Mouse (Mus musculus) lung, embryonic 16.5 days (tissue): Measurements from ENCODE around the gene Polr1a. TPM values are rescaled to one million over a fixed set of nuclear protein-coding genes. Genes with fewer than 3 reads are reported as not detected.
A peak's percentile ranks its signal among the peaks of the same experiment; 100 is the strongest.

Experiments used
- ATAC-seq: fragments of 200-750 bp; cut with Nextera tagmentation; 2 replicates; pipeline ENCODE4 v1.8.0; 2017; ENCODE audit warnings: low read depth, mild to moderate bottlenecking, moderate library complexity
- H3K27ac ChIP-seq: fragments of 300-500 bp; sonication (generic); 2 replicates; pipeline ENCODE4 v1.5.1; 2014; ENCODE audit warnings: mild to moderate bottlenecking, control low read depth, low read length
- H3K27me3 ChIP-seq: fragments of 300-500 bp; sonication (generic); 2 replicates; pipeline ENCODE4 v1.6.1; 2014; ENCODE audit warnings: low read depth, low read length, mixed read lengths; ENCODE audit not compliant: control insufficient read depth, insufficient read depth
- H3K36me3 ChIP-seq: fragments of 300-500 bp; sonication (generic); 2 replicates; pipeline ENCODE4 v1.6.1; 2014; ENCODE audit warnings: low read length; ENCODE audit not compliant: control insufficient read depth, insufficient read depth
- H3K4me1 ChIP-seq: fragments of 300-500 bp; sonication (generic); replicated peaks from 2 replicates; pipeline ENCODE4 v1.6.1; 2014; ENCODE audit warnings: low read length, mixed read lengths; ENCODE audit not compliant: control insufficient read depth, insufficient read depth
- H3K4me2 ChIP-seq: fragments of 300-500 bp; sonication (generic); 2 replicates; pipeline ENCODE4 v1.6.1; 2014; ENCODE audit warnings: low read depth, low read length, control low read depth
- H3K4me3 ChIP-seq: fragments of 300-500 bp; sonication (generic); 2 replicates; pipeline ENCODE4 v1.5.1; 2014; ENCODE audit warnings: mild to moderate bottlenecking, low read length, control low read depth
- H3K9ac ChIP-seq: fragments of 300-500 bp; sonication (generic); 2 replicates; pipeline ENCODE4 v1.6.1; 2014; ENCODE audit warnings: low read length, control low read depth
- H3K9me3 ChIP-seq: fragments of 300-500 bp; sonication (generic); 2 replicates; pipeline ENCODE4 v1.6.1; 2016; ENCODE audit warnings: low read length; ENCODE audit not compliant: control insufficient read depth
- WGBS: fragments of 180-500 bp; shearing (Covaris S2); extraction: QIAGEN DNeasy Blood & Tissue Kit; methylation state at CpG from one replicate; pipeline ENCODE4 v1.1.7; 2014; 5-methylcytosine and 5-hydroxymethylcytosine counted together
- polyA plus RNA-seq: library from polyadenylated mRNA; unstranded; fragments of >200 nt; fragmentation: Nextera tagmentation; extraction: Ambion mirVana; gene quantifications from 2 replicates; pipeline ENCODE4 v1.2.1, GENCODE M21; 2015

The Polr1a gene
- polyA plus RNA-seq, 1 experiment from 2014 or later, result 26.5 TPM

DNA sequence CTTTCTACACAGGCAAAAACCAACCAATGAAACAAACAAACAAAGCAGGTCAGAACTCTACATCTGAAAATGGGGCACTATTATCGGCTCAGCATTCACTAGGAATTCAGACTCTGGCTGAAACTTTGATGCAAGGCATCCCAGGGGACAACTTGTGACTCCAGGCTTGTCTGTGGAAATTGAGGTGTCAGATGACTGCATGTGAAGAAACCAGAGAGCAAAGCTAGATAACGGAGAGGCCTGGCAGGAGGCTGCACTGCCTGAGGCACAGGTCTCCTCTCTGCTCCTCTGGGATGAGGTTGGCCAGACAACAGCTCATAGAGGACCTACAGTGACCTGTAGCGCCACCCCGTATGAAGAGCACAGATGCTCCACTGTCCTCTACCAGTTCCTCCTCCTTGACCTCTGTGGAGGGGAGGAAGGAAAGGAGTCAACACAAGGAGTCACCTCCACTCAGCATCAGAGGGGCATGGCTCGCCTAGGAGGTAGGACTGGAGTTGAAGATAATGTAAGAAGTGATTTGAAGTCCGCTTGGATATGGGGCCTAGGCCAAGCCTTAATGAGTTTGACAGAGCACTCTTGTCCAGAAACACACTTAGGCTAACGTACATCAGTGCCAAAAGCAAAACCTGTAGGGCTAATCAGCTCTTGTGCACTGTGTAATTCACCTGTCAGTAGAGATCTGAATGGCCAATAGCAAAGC, 78.8 kb downstream of the Polr1a start:
- Histone ChIP-seq H3K9me3 (no peaks in the 10 kb centered on the region), H3K27me3 (no peaks in the 10 kb centered on the region), H3K4me2 (no peak overlapping the region), H3K36me3 (no peaks in the 10 kb centered on the region), H3K27ac (no peak overlapping the region), H3K4me3 (no peak overlapping the region), H3K9ac (no peak overlapping the region), H3K4me1 (peaks cover 19% of the 10 kb centered on the region)
- no peak for ATAC-seq
- whole genome bisulfite sequencing, result 69% methylated on average over 7 of the region's 7 CpGs

GRCm38 (mm10) chr6:71989647-71990351, 80.9 kb downstream of the Polr1a start:
- Histone ChIP-seq H3K36me3 (no peaks in the 10 kb centered on the region), H3K27ac (peak overlapping the region; percentile 68), H3K4me3 (no peak overlapping the region), H3K27me3 (no peaks in the 10 kb centered on the region), H3K9me3 (no peaks in the 10 kb centered on the region), H3K9ac (no peak overlapping the region), H3K4me2 (no peak overlapping the region), H3K4me1 (peaks cover 19% of the 10 kb centered on the region)
- peak; percentile 74 for ATAC-seq
- 13% methylated on average over 8 of the region's 8 CpGs for WGBS

DNA sequence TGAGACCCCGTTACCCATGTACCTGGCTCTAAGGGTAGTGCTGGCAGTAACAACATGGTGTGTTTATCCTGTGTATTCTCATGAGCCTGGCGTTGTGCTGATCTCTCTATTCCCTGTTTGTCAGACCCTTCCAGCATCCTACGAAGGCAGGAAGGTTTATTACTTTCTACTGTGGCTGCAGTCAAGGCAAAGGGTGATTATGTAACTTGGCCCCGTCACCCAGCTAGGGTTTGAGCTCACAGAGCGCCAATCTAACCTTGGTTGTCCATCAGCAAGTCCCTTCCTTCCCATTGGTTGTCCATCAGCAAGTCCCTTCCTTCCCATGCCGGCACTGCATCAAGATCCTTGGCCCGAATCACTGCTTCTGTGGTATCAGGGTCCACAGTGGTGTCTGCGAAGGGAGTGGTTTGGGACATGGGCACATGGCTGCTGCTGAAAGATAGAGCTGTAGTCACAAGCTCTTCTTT, 81.6 kb downstream of the Polr1a start:
- H3K27ac ChIP-seq, result peak overlapping the region; percentile 68
- 64% methylated on average over 8 of the region's 8 CpGs for WGBS
- H3K36me3 ChIP-seq, result no peaks in the 10 kb centered on the region
- H3K9ac ChIP-seq, result no peak overlapping the region
- peaks cover 19% of the 10 kb centered on the region for H3K4me1 ChIP-seq
- no peak overlapping the region for H3K4me2 ChIP-seq
- H3K9me3 ChIP-seq, result no peaks in the 10 kb centered on the region
- no peak overlapping the region for H3K4me3 ChIP-seq
- ATAC-seq, result no peak
- no peaks in the 10 kb centered on the region for H3K27me3 ChIP-seq

GRCm38 (mm10) chr6:71991190-71991932, 82.5 kb downstream of the Polr1a start:
- 56% methylated on average over 8 of the region's 8 CpGs for WGBS
- Histone ChIP-seq H3K4me1 (peaks cover 19% of the 10 kb centered on the region), H3K27ac (no peak overlapping the region), H3K4me2 (no peak overlapping the region), H3K4me3 (no peak overlapping the region), H3K27me3 (no peaks in the 10 kb centered on the region), H3K36me3 (no peaks in the 10 kb centered on the region), H3K9ac (0 out of 2 replicates have a peak overlapping the region, but pooled peaks have one; percentile 12), H3K9me3 (no peaks in the 10 kb centered on the region; the same call in 1 of the 2 replicates)
- no peak for ATAC-seq

DNA sequence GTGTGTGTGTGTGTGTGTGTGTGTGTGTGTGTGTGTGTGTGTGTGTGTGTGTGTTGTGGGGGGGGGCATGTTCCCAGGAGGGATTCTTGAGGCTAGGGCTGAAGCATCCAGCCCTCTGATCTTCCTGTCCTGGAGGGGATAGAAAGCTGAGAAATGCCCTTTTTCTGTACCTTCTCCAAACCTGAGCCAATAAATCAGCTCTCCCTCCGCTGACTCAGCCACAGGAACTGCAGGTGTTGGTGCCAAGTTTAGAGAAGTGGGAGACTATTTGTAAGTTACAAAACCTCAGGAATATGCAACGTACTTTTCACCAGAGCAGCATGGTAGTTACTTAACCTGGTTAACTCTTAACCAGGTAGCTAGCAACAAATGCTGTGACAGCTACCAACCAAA, 83.1 kb downstream of the Polr1a start:
- peaks cover 19% of the 10 kb centered on the region for H3K4me1 ChIP-seq
- WGBS, result 52% methylated on average over 2 of the region's 2 CpGs
- H3K9me3 ChIP-seq, result no peaks in the 10 kb centered on the region; the same call in 1 of the 2 replicates
- H3K9ac ChIP-seq, result no peak overlapping the region
- no peak overlapping the region for H3K4me2 ChIP-seq
- H3K36me3 ChIP-seq, result no peaks in the 10 kb centered on the region
- no peaks in the 10 kb centered on the region for H3K27me3 ChIP-seq
- no peak for ATAC-seq
- no peak overlapping the region for H3K4me3 ChIP-seq
- no peak overlapping the region for H3K27ac ChIP-seq

- Histone ChIP-seq H3K36me3 (no peaks in the 10 kb centered on the region), H3K9me3 (no peaks in the 10 kb centered on the region; the same call in 1 of the 2 replicates), H3K27ac (no peak overlapping the region), H3K4me2 (no peak overlapping the region), H3K9ac (no peak overlapping the region), H3K4me3 (no peak overlapping the region), H3K4me1 (peaks cover 19% of the 10 kb centered on the region), H3K27me3 (no peaks in the 10 kb centered on the region)
- 79% methylated on average over 4 of the region's 4 CpGs for WGBS
- ATAC-seq, result no peak
Measured at GRCm38 (mm10) chr6:71994004-71994403, 85.2 kb downstream of the Polr1a start.

- Histone ChIP-seq H3K36me3 (no peaks in the 10 kb centered on the region), H3K9me3 (no peaks in the 10 kb centered on the region; the same call in 1 of the 2 replicates), H3K27ac (no peak overlapping the region), H3K4me3 (no peak overlapping the region), H3K4me1 (peaks cover 12% of the 10 kb centered on the region), H3K4me2 (no peak overlapping the region), H3K9ac (no peak overlapping the region), H3K27me3 (no peaks in the 10 kb centered on the region)
- 70% methylated on average over 3 of the region's 3 CpGs for whole genome bisulfite sequencing
- ATAC-seq, result no peak
Measured at GRCm38 (mm10) chr6:71995081-71995480, 86.2 kb downstream of the Polr1a start.

DNA sequence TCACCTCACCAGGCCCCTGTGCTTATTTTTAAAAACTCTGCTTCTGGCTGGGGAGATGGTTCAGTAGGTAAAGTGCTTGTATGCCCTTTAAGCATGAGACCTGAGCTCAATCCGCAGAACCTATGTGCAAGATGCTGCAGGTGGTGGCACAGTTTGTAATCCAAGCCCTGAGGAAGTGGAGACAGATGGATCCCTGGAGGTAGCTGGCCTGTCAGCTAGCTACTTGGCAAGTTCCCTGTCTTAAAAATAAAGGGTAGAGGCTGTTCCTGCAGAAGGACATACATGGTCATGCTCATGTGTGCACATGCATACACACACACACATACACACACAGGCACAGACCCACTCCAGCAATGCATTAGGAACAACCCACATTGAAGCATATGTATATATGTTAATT, 88.4 kb downstream of the Polr1a start:
- Histone ChIP-seq H3K36me3 (no peaks in the 10 kb centered on the region), H3K9ac (no peak overlapping the region), H3K4me3 (no peak overlapping the region), H3K4me2 (no peak overlapping the region), H3K27me3 (no peaks in the 10 kb centered on the region), H3K27ac (no peak overlapping the region), H3K4me1 (no peaks in the 10 kb centered on the region), H3K9me3 (no peaks in the 10 kb centered on the region; the same call in 1 of the 2 replicates)
- ATAC-seq, result no peak
- 86% methylated on average over 1 of the region's 1 CpGs for WGBS
